Mouse (Mus musculus) midbrain, embryonic 16.5 days (tissue): ENCODE results near the gene H2-Oa. TPM values are rescaled to one million over a fixed set of nuclear protein-coding genes. Genes with fewer than 3 reads are reported as not detected.
A peak's percentile ranks its signal among the peaks of the same experiment; 100 is the strongest.

Experiments used
- ATAC-seq: fragments of 200-750 bp; cut with Nextera tagmentation; 2 replicates; pipeline ENCODE4 v1.8.0; 2017; ENCODE audit warnings: moderate TSS enrichment
- H3K27ac ChIP-seq: fragments of 300-500 bp; sonication (generic); 2 replicates; pipeline ENCODE4 v1.5.1; 2014; ENCODE audit warnings: mild to moderate bottlenecking, low read length, mixed read lengths
- H3K27me3 ChIP-seq: fragments of 300-500 bp; sonication (generic); 2 replicates; pipeline ENCODE4 v1.6.1; 2014; ENCODE audit warnings: low read depth, low read length, mixed read lengths; ENCODE audit not compliant: control insufficient read depth, insufficient read depth
- H3K36me3 ChIP-seq: fragments of 300-500 bp; sonication (generic); 2 replicates; pipeline ENCODE4 v1.6.1; 2014; ENCODE audit warnings: mild to moderate bottlenecking, low read length, moderate library complexity, mixed read lengths; ENCODE audit not compliant: control insufficient read depth, insufficient read depth
- H3K4me1 ChIP-seq: fragments of 300-500 bp; sonication (generic); 2 replicates; pipeline ENCODE4 v1.6.1; 2014; ENCODE audit warnings: mild to moderate bottlenecking, low read length, mixed read lengths; ENCODE audit not compliant: control insufficient read depth, insufficient read depth
- H3K4me2 ChIP-seq: fragments of 300-500 bp; sonication (generic); 2 replicates; pipeline ENCODE4 v1.6.1; 2014; ENCODE audit warnings: mild to moderate bottlenecking, low read length, mixed read lengths
- H3K4me3 ChIP-seq: fragments of 300-500 bp; sonication (generic); 2 replicates; pipeline ENCODE4 v1.5.1; 2014; ENCODE audit warnings: low read depth, mild to moderate bottlenecking, low read length, moderate library complexity, mixed read lengths
- H3K9ac ChIP-seq: fragments of 300-500 bp; sonication (generic); 2 replicates; pipeline ENCODE4 v1.6.1; 2014; ENCODE audit warnings: low read depth, low read length, mixed read lengths
- H3K9me3 ChIP-seq: fragments of 300-500 bp; sonication (generic); replicated peaks from 2 replicates; pipeline ENCODE4 v1.6.1; 2014; ENCODE audit warnings: mild to moderate bottlenecking, low read length, mixed read lengths; ENCODE audit not compliant: control insufficient read depth, poor library complexity, severe bottlenecking
- WGBS: fragments of 180-500 bp; shearing (Covaris S2); extraction: QIAGEN DNeasy Blood & Tissue Kit; methylation state at CpG from one replicate; pipeline ENCODE4 v1.1.7; 2014; 5-methylcytosine and 5-hydroxymethylcytosine counted together
- polyA plus RNA-seq: library from polyadenylated mRNA; unstranded; fragments of >200 nt; fragmentation: Nextera tagmentation; extraction: Ambion mirVana; gene quantifications from 2 replicates; pipeline ENCODE4 v1.2.1, GENCODE M21; 2015

The H2-Oa gene
- polyA plus RNA-seq, 1 experiment from 2014 or later: 0.16 TPM

DNA sequence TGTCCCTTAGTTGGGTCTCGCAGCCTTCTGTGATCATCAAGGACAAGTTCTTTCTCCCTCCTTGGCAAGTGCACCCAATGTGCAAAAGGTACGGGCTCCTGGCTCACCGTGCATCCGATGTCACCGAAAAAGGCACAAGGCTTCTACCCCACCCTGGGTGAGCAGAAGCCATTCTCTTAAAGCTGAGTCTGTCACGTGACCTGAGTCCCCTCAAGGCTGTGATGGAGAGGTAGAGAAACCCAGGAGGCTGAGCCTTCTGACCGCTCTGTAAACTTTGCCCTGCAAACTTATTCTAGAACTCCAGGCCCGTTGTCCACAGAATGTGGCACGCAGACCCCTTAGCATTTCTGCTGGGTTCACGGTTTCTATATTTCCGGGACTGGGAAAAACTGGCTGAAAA is 13.1 kb upstream of the H2-Oa start:
- ATAC-seq: no peak

DNA sequence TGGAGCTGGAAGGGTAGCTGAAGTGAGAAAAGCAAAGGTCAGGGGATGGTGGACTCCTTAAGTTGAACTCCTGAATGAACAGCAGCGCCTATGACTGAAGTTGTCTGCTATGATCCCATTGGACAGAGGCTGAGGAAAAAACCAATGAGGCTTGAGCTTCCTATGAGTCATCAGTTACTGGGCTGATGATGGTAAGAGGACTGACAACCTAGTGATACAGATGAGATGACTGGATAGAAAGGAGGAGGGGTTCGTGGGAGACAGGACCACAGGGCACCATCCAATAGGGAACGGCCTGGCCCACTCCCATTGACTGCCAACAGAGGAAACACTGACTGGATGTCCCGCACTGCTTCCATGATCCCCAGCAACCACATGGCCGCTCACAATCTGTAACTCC is 12.5 kb upstream of the H2-Oa start:
- Histone ChIP-seq H3K4me1 (peaks cover 6% of the 10 kb centered on the region), H3K36me3 (no peaks in the 10 kb centered on the region), H3K9me3 (no peaks in the 10 kb centered on the region), H3K4me2 (0 out of 2 replicates have a peak overlapping the region, but pooled peaks have one; percentile 7), H3K27me3 (peaks cover 3% of the 10 kb centered on the region), H3K4me3 (no peak overlapping the region), H3K27ac (no peak overlapping the region), H3K9ac (0 out of 2 replicates have a peak overlapping the region, but pooled peaks have one; percentile 23)
- ATAC-seq: peak; percentile 90
- 5% methylated on average over 5 of the region's 5 CpGs for WGBS

More for the DNA sequence above, 13.1 kb upstream of the H2-Oa start:
- H3K4me1 ChIP-seq: peaks cover 6% of the 10 kb centered on the region
- WGBS: 90% methylated on average over 11 of the region's 11 CpGs
- H3K4me3 ChIP-seq: no peak overlapping the region
- no peak overlapping the region for H3K27ac ChIP-seq
- H3K9me3 ChIP-seq: no peaks in the 10 kb centered on the region
- no peaks in the 10 kb centered on the region for H3K36me3 ChIP-seq
- peaks cover 3% of the 10 kb centered on the region for H3K27me3 ChIP-seq
- H3K9ac ChIP-seq: no peak overlapping the region
- no peak overlapping the region for H3K4me2 ChIP-seq

DNA sequence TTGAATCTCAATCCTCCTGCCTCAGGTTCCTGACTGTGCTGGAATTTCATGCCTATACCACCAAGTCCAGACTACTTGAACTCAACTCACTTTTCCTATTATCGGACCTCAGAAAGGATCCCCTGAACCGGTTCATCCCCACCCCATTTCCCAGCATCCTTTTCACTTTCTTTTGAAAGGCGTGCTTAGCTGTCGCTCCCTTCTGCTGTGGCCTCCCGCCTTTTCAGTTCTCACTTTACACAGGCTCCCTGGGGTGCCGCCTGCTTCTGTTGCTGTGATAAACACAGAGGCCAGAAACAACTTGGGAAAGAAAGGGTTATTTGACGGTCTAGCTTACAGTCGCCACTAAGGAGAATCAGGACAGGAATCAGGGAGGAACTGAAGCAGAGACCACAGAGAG is 9.0 kb upstream of the H2-Oa start:
- no peak overlapping the region for H3K4me3 ChIP-seq
- H3K36me3 ChIP-seq: no peaks in the 10 kb centered on the region
- no peaks in the 10 kb centered on the region; the same call in 1 of the 2 replicates for H3K4me1 ChIP-seq
- no peak overlapping the region for H3K27ac ChIP-seq
- WGBS: 2% methylated on average over 8 of the region's 8 CpGs
- 0 out of 2 replicates have a peak overlapping the region, but pooled peaks have one; percentile 10 for H3K9ac ChIP-seq
- H3K27me3 ChIP-seq: no peaks in the 10 kb centered on the region
- peak overlapping the region; percentile 6; the same call in 1 of the 2 replicates for H3K4me2 ChIP-seq
- ATAC-seq: no peak
- no peaks in the 10 kb centered on the region for H3K9me3 ChIP-seq

DNA sequence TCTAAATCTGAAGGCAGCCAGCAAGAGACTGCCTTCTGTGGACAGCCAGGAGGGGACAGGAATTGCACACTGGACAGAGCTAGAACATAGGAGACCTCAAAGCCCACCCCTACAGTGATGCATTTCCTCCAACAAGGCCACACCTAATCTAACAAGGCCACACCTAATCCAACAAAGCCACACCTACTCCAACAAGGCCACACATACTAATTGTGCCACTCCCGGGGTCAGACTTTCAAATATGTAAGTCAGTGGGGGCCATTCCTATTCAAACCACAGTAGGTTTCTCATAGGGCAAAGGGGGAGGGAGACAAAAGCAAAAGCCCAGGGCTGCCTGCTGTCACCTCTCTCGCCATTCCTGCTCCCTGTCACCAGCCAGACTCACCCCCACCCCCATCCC is 4.8 kb upstream of the H2-Oa start:
- H3K27ac ChIP-seq: no peak overlapping the region
- 31% methylated on average over 2 of the region's 2 CpGs for WGBS
- no peaks in the 10 kb centered on the region for H3K9me3 ChIP-seq
- H3K9ac ChIP-seq: no peak overlapping the region
- H3K36me3 ChIP-seq: no peaks in the 10 kb centered on the region
- H3K4me3 ChIP-seq: no peak overlapping the region
- no peaks in the 10 kb centered on the region for H3K27me3 ChIP-seq
- no peaks in the 10 kb centered on the region; the same call in 1 of the 2 replicates for H3K4me1 ChIP-seq
- ATAC-seq: no peak
- H3K4me2 ChIP-seq: no peak overlapping the region

DNA sequence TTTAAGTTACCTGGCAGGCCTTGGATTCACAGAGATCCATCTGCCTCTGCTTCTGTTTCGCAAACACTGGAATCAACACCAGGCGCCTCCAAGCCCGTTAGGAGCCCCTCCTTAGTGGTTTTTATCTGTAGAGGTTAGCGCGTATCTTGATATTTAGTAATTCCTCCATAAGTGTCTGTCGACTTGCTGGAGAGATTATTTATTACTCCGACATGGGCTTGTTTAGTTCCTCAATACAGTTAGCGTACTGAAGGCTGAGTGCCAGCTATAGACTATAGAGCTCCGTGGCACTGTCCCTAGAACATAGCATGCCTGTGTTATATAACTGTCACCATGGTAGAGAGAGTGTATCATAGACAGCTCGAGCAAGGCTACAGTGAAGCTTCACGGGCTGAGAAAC is 4.0 kb upstream of the H2-Oa start:
- Histone ChIP-seq H3K27ac (no peak overlapping the region), H3K36me3 (no peaks in the 10 kb centered on the region), H3K27me3 (no peaks in the 10 kb centered on the region), H3K4me1 (no peaks in the 10 kb centered on the region; the same call in 1 of the 2 replicates), H3K9me3 (no peaks in the 10 kb centered on the region), H3K9ac (no peak overlapping the region), H3K4me3 (no peak overlapping the region), H3K4me2 (no peak overlapping the region)
- no peak for ATAC-seq
- WGBS: 86% methylated on average over 11 of the region's 11 CpGs

DNA sequence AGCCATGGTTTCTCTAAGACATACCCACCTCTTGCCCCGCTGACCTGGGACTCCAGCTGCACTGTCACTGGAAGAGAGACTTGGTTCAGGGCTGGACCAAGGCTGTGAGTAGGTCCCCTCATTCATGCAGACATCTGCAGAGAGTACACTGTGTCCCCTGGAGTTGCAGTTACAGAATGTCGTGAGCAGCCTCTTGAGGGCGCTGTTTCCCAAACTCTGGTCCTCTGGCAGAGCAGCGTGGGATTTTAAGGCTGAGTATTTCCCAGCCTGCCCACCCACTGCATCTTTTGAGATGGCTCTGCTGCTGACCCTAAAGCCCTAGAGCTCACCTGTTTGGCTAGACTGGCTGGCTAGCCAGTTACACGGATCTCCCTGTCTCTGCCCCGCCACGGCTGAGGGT is 1.2 kb upstream of the H2-Oa start:
- Histone ChIP-seq H3K36me3 (no peaks in the 10 kb centered on the region), H3K27ac (no peak overlapping the region), H3K9me3 (no peaks in the 10 kb centered on the region), H3K9ac (no peak overlapping the region), H3K4me3 (no peak overlapping the region), H3K4me1 (no peaks in the 10 kb centered on the region), H3K27me3 (no peaks in the 10 kb centered on the region), H3K4me2 (no peak overlapping the region)
- ATAC-seq: no peak
- WGBS: 42% methylated on average over 7 of the region's 7 CpGs

DNA sequence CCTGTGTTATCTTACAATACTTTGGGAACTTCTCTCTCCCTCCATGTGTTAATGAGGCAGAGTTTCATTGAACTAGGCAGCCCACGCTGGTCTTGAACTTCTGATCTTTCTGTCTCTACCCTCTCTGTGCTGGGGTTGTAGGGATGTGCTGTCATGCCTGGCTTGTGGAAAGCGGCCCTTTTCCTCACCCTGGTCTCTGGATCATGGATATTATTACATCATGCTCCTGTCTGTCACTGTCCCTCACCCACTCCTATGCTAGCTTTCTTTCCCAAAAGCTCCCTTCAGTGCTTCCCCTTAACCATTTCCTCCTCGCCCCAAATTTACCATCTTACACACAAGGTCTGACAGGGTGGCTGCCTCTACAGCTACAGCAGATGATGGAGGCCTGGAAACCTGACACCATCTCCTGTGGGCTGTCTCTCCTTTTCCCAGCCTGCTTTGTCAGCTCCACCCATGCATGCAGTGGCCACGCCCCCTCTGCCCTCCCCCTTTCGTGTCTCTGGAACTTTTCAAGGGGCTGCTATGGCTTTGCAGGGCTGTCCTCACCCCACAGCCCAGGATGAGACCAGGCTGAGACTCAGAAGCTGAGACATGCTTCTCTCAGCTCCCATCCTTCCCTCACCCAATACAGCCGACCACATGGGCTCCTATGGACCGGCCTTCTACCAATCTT is 1.2 kb downstream of the H2-Oa start:
- H3K9me3 ChIP-seq: no peaks in the 10 kb centered on the region
- 39% methylated on average over 7 of the region's 7 CpGs for WGBS
- no peaks in the 10 kb centered on the region for H3K27me3 ChIP-seq
- H3K4me3 ChIP-seq: no peak overlapping the region
- no peak overlapping the region for H3K4me2 ChIP-seq
- no peak overlapping the region for H3K27ac ChIP-seq
- no peak for ATAC-seq
- no peak overlapping the region for H3K9ac ChIP-seq
- H3K36me3 ChIP-seq: no peaks in the 10 kb centered on the region
- no peaks in the 10 kb centered on the region for H3K4me1 ChIP-seq

DNA sequence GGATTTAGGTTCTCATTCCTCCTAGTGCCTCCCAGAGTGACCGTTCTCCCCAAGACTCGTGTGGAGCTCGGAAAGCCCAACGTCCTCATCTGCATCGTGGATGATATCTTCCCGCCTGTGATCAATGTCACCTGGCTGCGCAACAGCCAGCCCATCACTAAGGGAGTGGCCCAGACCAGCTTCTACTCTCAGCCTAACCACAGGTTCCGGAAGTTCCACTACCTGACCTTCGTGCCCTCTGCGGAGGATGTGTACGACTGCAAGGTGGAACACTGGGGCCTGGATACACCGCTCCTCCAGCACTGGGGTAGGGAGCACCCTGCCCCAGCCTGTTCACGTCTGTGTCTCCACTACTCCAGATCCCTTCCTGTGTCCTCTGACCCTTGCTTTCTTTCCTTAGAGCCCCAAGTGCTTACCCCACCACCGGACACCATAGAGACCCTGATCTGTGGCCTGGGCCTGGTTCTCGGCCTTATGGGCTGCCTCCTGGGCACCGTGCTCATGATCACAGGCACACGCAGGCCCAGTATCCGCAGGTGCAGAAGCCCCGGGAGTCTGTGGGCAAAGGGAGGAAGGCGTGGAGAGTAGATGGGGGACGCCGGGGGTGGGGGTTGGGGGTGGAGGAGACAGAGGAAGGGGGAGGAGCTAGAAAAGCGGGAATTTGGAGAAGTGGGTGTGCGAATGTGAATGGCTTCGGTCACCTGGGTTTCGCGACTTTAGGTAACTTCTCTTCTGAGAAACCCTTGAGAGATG is 2.3 kb downstream of the H2-Oa start:
- ATAC-seq: no peak
- no peak overlapping the region for H3K4me2 ChIP-seq
- WGBS: 87% methylated on average over 27 of the region's 27 CpGs

DNA sequence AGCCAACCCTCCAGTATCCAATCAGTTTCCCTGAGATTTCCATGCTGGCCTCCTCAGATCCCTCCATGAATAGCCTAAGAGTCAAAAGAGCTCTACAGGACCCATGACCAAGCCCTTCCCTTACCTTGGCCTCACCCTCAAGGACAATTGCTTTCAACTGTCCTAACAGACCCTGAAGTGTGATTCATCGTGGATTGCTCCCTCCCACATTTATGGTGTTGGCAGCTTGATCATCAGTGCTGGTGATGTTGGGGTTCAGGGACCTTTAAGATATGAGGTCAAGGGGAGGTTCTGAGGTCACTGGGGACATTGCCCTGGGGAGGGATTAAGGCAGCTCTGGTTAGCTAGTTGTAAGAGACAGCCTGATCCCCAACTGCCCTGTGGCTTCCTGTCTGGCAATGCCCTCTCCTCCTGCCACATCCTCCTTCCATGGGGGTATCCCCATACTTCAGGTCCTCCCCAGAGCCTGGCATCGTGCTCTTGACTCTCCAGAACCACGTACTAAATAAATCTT is 4.4 kb downstream of the H2-Oa start:
- Histone ChIP-seq H3K36me3 (no peaks in the 10 kb centered on the region), H3K4me1 (0 out of 2 replicates have a peak, but pooled peaks cover under 1% of the 10 kb centered on the region), H3K27ac (no peak overlapping the region), H3K4me3 (no peak overlapping the region), H3K4me2 (no peak overlapping the region), H3K9ac (no peak overlapping the region), H3K27me3 (no peaks in the 10 kb centered on the region), H3K9me3 (no peaks in the 10 kb centered on the region)
- ATAC-seq: no peak
- WGBS: 68% methylated on average over 3 of the region's 3 CpGs

More for the DNA sequence above, 2.3 kb downstream of the H2-Oa start:
- Histone ChIP-seq H3K4me3 (no peak overlapping the region), H3K27ac (no peak overlapping the region), H3K9ac (no peak overlapping the region), H3K27me3 (no peaks in the 10 kb centered on the region), H3K9me3 (no peaks in the 10 kb centered on the region), H3K4me1 (no peaks in the 10 kb centered on the region), H3K36me3 (no peaks in the 10 kb centered on the region)
